Mouse (Mus musculus) embryo, embryonic 11.5 days (tissue): ENCODE results near the gene Rhox11.
"Not testable (repeated sequence)": the region's sequence is repeated elsewhere in the genome, so short reads cannot be mapped to it uniquely, and the experiment has no call there.

Source experiments
- DNase-seq: peaks from one replicate; pipeline ENCODE4 v3.0.0-alpha.2; 2012; ENCODE audit warnings: low read depth, low spot score

Rhox11 gene

GRCm38 (mm10) chrX:38085041-38085440 is at the start of gene Rhox11:
Gene Rhox11, minus strand, starts transcription at chrX:38085141.
- DNase-seq = no peak

GRCm38 (mm10) chrX:38121478-38121877 is 36.5 kb upstream of the Rhox11 start:
- no peak for DNase-seq

DNA sequence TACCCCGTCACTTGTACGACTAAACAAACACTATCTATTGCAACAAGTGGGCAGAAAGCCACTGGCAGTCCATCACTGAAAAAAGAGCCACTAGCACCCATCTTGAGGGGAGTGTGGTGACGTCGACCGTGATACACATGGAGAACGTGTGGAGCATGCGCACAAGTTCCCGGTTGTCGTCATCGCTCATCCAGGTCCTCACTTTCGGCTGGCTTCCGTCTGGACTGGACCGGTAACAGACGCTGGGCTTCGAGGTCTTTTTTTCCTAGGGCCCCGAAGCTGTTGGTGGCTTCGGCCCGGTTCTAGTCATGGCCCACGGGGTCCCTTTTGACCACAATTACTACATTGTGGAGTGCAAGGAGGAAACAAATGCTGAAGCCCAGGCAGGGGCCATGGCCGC is 36.0 kb upstream of the Rhox11 start, which contains the start of gene Rhox13:
TSS of gene Rhox13 (plus strand) at position 238 of the 400 bp plus-strand sequence.
- DNase-seq = no peak

DNA sequence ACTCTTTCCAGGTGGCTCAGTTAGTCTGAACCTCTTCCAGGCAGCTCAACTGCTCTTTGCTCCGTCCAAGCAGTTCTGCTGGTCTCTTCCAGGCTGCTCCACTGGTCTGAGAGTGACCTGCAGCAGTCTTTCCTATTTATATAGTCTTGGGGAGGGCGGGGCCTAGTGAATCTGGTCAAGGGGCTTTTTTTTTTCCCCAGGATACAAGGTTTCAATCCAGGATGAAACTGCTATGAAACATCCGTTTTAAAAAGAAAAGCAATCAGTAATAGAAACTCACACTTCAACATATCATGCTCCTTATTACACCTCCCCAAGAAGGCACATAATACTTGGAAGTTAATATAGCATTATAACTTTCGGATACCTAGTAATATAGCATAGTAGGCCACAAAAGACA is 25.9 kb upstream of the Rhox11 start, which contains the start of gene Rhox12:
TSS of gene Rhox12 (minus strand) at position 101 of the 400 bp plus-strand sequence.
- no peak for DNase-seq

DNA sequence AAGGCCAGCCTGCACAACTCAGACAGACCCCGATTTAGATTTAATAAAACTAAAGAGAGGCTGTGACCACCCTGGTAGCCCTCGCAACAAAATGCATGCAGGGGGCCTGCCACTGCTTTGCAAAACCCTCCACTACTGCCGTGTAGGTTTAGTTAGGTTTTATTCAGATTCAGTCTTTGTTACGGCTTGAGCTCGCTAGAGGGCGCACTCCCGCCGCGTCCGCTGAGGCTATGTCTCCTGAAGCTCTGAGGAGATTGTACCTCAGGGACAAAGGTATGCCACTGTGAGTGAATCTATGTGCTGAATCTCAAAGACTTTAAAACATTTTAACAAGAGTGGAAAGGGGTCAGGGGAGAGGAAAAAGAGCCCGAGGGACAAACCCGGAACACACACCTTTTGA is 715 bp downstream of the Rhox11 start:
- DNase-seq = peak; percentile 16

GRCm38 (mm10) chrX:38066175-38066574 is 18.8 kb downstream of the Rhox11 start, which contains the start of gene Rhox10:
Gene Rhox10, plus strand, starts transcription at chrX:38066475.
- no peak for DNase-seq

- peak; percentile 8 for DNase-seq
Observed at GRCm38 (mm10) chrX:38061544-38061943, 23.4 kb downstream of the Rhox11 start.

DNA sequence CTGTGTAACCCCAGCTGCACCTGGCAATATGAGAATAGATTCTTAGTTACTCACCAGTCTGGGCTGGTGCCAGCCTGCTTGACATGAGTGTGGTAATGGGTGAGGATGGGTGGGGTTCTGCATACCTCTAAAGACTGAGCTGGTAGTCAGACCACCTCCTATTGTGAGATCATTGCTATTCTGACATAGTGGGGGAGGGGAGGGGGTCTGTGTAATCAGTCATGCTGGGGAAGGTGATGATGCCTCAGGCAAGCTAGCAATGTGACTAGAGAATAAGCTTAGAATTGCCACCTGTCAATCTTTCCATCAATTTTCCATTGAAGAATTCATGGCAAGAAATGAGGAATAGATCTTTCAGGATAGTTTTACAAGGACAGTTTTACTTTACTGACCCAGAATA is 41.9 kb downstream of the Rhox11 start, which contains the start of gene Btg1-ps2:
TSS of gene Btg1-ps2 (minus strand) at position 101 of the 400 bp plus-strand sequence.
- not testable (repeated sequence) for DNase-seq

GRCm38 (mm10) chrX:38039666-38040065 is 45.3 kb downstream of the Rhox11 start:
- DNase-seq = no peak

DNA sequence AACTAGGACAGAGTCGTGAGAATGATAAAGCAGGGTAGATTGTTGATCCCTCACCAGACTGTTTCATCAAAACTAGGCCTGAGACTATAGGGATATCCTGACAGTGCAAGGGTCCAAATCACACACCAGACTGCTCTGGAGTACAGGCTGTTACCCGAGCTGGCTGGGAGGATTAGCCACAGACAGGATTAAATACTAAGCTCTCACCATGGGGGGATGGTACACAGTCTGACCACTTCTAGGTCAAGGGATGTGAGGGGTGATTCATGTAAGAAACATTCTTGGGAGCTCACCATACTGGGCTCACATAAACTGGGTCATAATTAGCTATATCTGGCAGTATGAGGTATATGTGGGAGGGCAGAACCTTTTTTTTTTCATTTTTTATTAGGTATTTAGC is 51.1 kb downstream of the Rhox11 start:
- DNase-seq = no peak
